ENCODE assay signal across 10 mouse cellular contexts in the genomic region with DNA sequence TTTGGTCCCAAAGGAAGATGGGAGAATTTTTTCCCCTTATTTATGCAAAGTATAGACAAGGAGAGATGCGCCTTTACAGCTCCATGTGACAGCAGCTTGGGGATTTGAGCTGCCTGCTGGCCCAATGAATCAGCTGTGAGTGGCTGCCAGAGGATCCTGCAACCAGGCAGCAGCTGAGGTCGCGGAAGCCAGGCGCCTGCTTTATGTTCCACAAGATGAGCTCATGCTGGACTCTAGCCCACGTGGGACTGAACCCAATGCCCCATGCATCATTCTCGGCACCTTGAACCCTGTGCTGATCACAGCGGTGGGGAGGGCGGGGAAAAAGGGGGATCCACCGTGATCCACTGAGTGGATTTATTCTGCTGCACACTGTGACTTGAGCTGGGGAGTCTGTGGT. TPM values are rescaled to one million over a fixed set of nuclear protein-coding genes. Genes with fewer than 3 reads are reported as not detected.
DNase-seq lines count a peak whose midpoint lies in the region; ATAC-seq and TF ChIP-seq lines count a peak whose summit lies in the region.
"Had no signal": no experiment of that assay in that cellular context is flagged by ENCODE, and none has a peak within 500 bp of the region (broad histone marks: within the 10 kb centered on the region; RNA-seq: fewer than 3 reads in every experiment).

No protein-coding gene starts in this region.

- peaks cover 9% of the 10 kb centered on the region; the same call in 1 of the 2 replicates for H3K4me1 ChIP-seq in hindbrain, embryonic 10.5 days (replicated peaks)
- H3K4me1 ChIP-seq in neural tube, embryonic 13.5 days (replicated peaks), result peaks cover 29% of the 10 kb centered on the region
- H3K4me1 ChIP-seq in liver, embryonic 12.5 days, result no peaks in the 10 kb centered on the region

- no peak for TF ChIP-seq CTCF in gastrocnemius, adult 2 months (IDR thresholded peaks at IDR 0.05)

- H3K4me2 ChIP-seq in neural tube, embryonic 13.5 days, result no peak overlapping the region
- no peak overlapping the region for H3K4me2 ChIP-seq in liver, embryonic 12.5 days

- no peak overlapping the region for H3K4me3 ChIP-seq in gastrocnemius, adult 2 months
- H3K4me3 ChIP-seq in hindbrain, embryonic 10.5 days, result no peak overlapping the region
- H3K4me3 ChIP-seq in neural tube, embryonic 13.5 days, result no peak overlapping the region
- H3K4me3 ChIP-seq in liver, embryonic 12.5 days, result no peak overlapping the region

- peak; percentile 60 for DNase-seq in gastrocnemius, adult 2 months
- no peak for DNase-seq in gastrocnemius, adult 8-10 months (ENCODE audit: low spot score in 2 of 2)
- DNase-seq in adipocyte (ENCODE audit: low spot score), result peak; percentile 63
- DNase-seq in hindbrain, embryonic 10.5 days (ENCODE audit: low spot score), result no peak
- no peak for DNase-seq in kidney, adult 11 months
- no peak for DNase-seq in heart, adult 11 months

- 77% methylated on average over 9 of the region's 9 CpGs for WGBS in hindbrain, embryonic 10.5 days
- 30% methylated on average over 9 of the region's 9 CpGs for WGBS in neural tube, embryonic 13.5 days
- WGBS in liver, embryonic 12.5 days (ENCODE audit: insufficient replicate concordance), result 71% methylated on average over 9 of the region's 9 CpGs

- intact Hi-C loops in gastrocnemius, adult 2 months (cut with DNase I), result no loop called here

- no peaks in the 10 kb centered on the region for H3K36me3 ChIP-seq in hindbrain, embryonic 10.5 days
- H3K36me3 ChIP-seq in neural tube, embryonic 13.5 days, result no peaks in the 10 kb centered on the region
- H3K36me3 ChIP-seq in liver, embryonic 12.5 days, result no peaks in the 10 kb centered on the region

- peaks cover 17% of the 10 kb centered on the region for H3K27me3 ChIP-seq in hindbrain, embryonic 10.5 days (ENCODE audit: insufficient read depth, poor library complexity, severe bottlenecking)
- peaks cover 12% of the 10 kb centered on the region; the same call in 1 of the 2 replicates for H3K27me3 ChIP-seq in neural tube, embryonic 13.5 days
- H3K27me3 ChIP-seq in liver, embryonic 12.5 days (replicated peaks), result peaks cover 29% of the 10 kb centered on the region; the same call in 1 of the 2 replicates

- peak; percentile 81 for ATAC-seq in neural tube, embryonic 13.5 days (ENCODE audit: low read depth)
- no peak for ATAC-seq in liver, embryonic 12.5 days

- no peak overlapping the region for H3K9ac ChIP-seq in neural tube, embryonic 13.5 days
- no peak overlapping the region for H3K9ac ChIP-seq in liver, embryonic 12.5 days
- H3K9ac ChIP-seq: liver, embryonic 14.5 days had no signal

- no peaks in the 10 kb centered on the region for H3K9me3 ChIP-seq in hindbrain, embryonic 10.5 days
- H3K9me3 ChIP-seq in neural tube, embryonic 13.5 days, result no peaks in the 10 kb centered on the region
- no peaks in the 10 kb centered on the region for H3K9me3 ChIP-seq in liver, embryonic 12.5 days (replicated peaks)

- no peak overlapping the region for H3K27ac ChIP-seq in gastrocnemius, adult 2 months
- H3K27ac ChIP-seq in hindbrain, embryonic 10.5 days, result 0 out of 2 replicates have a peak overlapping the region, but pooled peaks have one; percentile 50
- H3K27ac ChIP-seq in neural tube, embryonic 13.5 days (replicated peaks), result peak overlapping the region; percentile 57
- H3K27ac ChIP-seq in liver, embryonic 12.5 days, result no peak overlapping the region
- H3K27ac ChIP-seq: liver, embryonic 14.5 days had no signal

RNA-seq across cellular contexts. Expression of gene Ecel1, which starts 13.9 kb away (rescaled TPM):
- not detected for total RNA-seq in gastrocnemius, adult 2 months (2021)
- total RNA-seq in gastrocnemius, adult 8-10 months (2022), result not detected
- polyA plus RNA-seq in hindbrain, embryonic 10.5 days (2016; fragmentation: Nextera tagmentation; extraction: Ambion mirVana), result 5.4 and 21.9 TPM in 2 replicates
- polyA plus RNA-seq in neural tube, embryonic 13.5 days (2015; fragmentation: Nextera tagmentation; extraction: Ambion mirVana), result 62.4 and 73.8 TPM in 2 replicates
- polyA plus RNA-seq in liver, embryonic 12.5 days (2016; fragmentation: Nextera tagmentation; extraction: Ambion mirVana), result 0.12 and 0.35 TPM in 2 replicates

RNA-seq across cellular contexts. Expression of gene Akp3, which starts 17.7 kb away (rescaled TPM):
- total RNA-seq in gastrocnemius, adult 2 months (2021), result not detected
- total RNA-seq in gastrocnemius, adult 8-10 months (2022), result not detected
- polyA plus RNA-seq in hindbrain, embryonic 10.5 days (2016; fragmentation: Nextera tagmentation; extraction: Ambion mirVana), result not detected in 2 replicates
- not detected in 2 replicates for polyA plus RNA-seq in neural tube, embryonic 13.5 days (2015; fragmentation: Nextera tagmentation; extraction: Ambion mirVana)
- polyA plus RNA-seq in liver, embryonic 12.5 days (2016; fragmentation: Nextera tagmentation; extraction: Ambion mirVana), result not detected in 2 replicates
- polyA plus RNA-seq: liver, embryonic 14.5 days had no signal

RNA-seq across cellular contexts. Expression of gene Prss56, which starts 40.7 kb away (rescaled TPM):
- total RNA-seq in gastrocnemius, adult 2 months (2021), result not detected
- not detected for total RNA-seq in gastrocnemius, adult 8-10 months (2022)
- polyA plus RNA-seq in hindbrain, embryonic 10.5 days (2016; fragmentation: Nextera tagmentation; extraction: Ambion mirVana), result 0.34 and 5.8 TPM in 2 replicates
- polyA plus RNA-seq in neural tube, embryonic 13.5 days (2015; fragmentation: Nextera tagmentation; extraction: Ambion mirVana), result 6.6 and 7.1 TPM in 2 replicates
- polyA plus RNA-seq in liver, embryonic 12.5 days (2016; fragmentation: Nextera tagmentation; extraction: Ambion mirVana), result not detected in 2 replicates
- polyA plus RNA-seq: large intestine, adult 2 months; liver, embryonic 14.5 days had no signal

RNA-seq across cellular contexts. Expression of gene Alpi, which starts 41.0 kb away (rescaled TPM):
- total RNA-seq in gastrocnemius, adult 2 months (2021), result not detected
- total RNA-seq in gastrocnemius, adult 8-10 months (2022), result not detected
- polyA plus RNA-seq in hindbrain, embryonic 10.5 days (2016; fragmentation: Nextera tagmentation; extraction: Ambion mirVana), result not detected in 2 replicates
- not detected in 2 replicates for polyA plus RNA-seq in neural tube, embryonic 13.5 days (2015; fragmentation: Nextera tagmentation; extraction: Ambion mirVana)
- not detected in 2 replicates for polyA plus RNA-seq in liver, embryonic 12.5 days (2016; fragmentation: Nextera tagmentation; extraction: Ambion mirVana)
- polyA plus RNA-seq: liver, embryonic 14.5 days had no signal

RNA-seq across cellular contexts. Expression of gene Chrnd, which starts 48.0 kb away (rescaled TPM):
- total RNA-seq in gastrocnemius, adult 2 months (2021), result 1 to 10 TPM; 1.8 to 2.3 TPM
- 1 to 10 TPM; 1.9 to 2.9 (median 2.4) TPM for total RNA-seq in gastrocnemius, adult 8-10 months (2022)
- 0.10 TPM in 1 of 2 replicates, not detected in the other for polyA plus RNA-seq in hindbrain, embryonic 10.5 days (2016; fragmentation: Nextera tagmentation; extraction: Ambion mirVana)
- polyA plus RNA-seq in neural tube, embryonic 13.5 days (2015; fragmentation: Nextera tagmentation; extraction: Ambion mirVana), result 0.31 and 0.62 TPM in 2 replicates
- 0.07 TPM in 1 of 2 replicates, not detected in the other for polyA plus RNA-seq in liver, embryonic 12.5 days (2016; fragmentation: Nextera tagmentation; extraction: Ambion mirVana)
- polyA plus RNA-seq: large intestine, adult 2 months; liver, embryonic 14.5 days had no signal

Comparison
In these comparisons a context has a peak if more than half of its experiments do, and no peak if none do; other contexts are left out.
1. DNase-seq: peak in gastrocnemius, adult 2 months (single experiment) and adipocyte (single experiment); none in gastrocnemius, adult 8-10 months (0 of 2), hindbrain, embryonic 10.5 days (single experiment), kidney, adult 11 months (single experiment) and heart, adult 11 months (single experiment).
2. H3K27ac ChIP-seq: peak in hindbrain, embryonic 10.5 days (single experiment) and neural tube, embryonic 13.5 days (single experiment); none in gastrocnemius, adult 2 months (single experiment) and liver, embryonic 12.5 days (single experiment).